Mouse (Mus musculus) kidney, adult 2 months (tissue): ENCODE results near the gene Lpin2.

Experiments used
- CTCF ChIP-seq: fragments of 200-500 bp; conservative IDR thresholded peaks from 2 replicates; pipeline ENCODE4 v1.5.1; 2011; ENCODE audit warnings: low read depth, mild to moderate bottlenecking, control low read depth, low read length, moderate library complexity, mixed read lengths; ENCODE audit not compliant: insufficient read depth, insufficient read length
- POLR2A ChIP-seq: fragments of 200-500 bp; IDR thresholded peaks from one replicate; pipeline ENCODE4 v1.6.1; 2011; ENCODE audit warnings: low read depth, low read length, control low read depth

GRCm38 (mm10) chr17:71230108-71230709 lies 47.8 kb downstream of the Lpin2 start:
- no peak for TF ChIP-seq CTCF
- no peak for TF ChIP-seq POLR2A
